Mouse (Mus musculus) G1E (cell line): ENCODE data around the gene C77080.

ENCODE experiments used
- CTCF ChIP-seq: IDR thresholded peaks from 2 replicates; pipeline ENCODE4 v1.5.1; 2012; ENCODE audit warnings: low read depth, low read length, inconsistent platforms, mixed read lengths
- GATA2 ChIP-seq: IDR thresholded peaks from 2 replicates; pipeline ENCODE4 v1.6.1; 2012; ENCODE audit warnings: low read depth, low read length, inconsistent platforms, borderline replicate concordance
- POLR2AphosphoS5 ChIP-seq: IDR thresholded peaks from 2 replicates; pipeline ENCODE4 v1.6.1; 2012; ENCODE audit warnings: low read depth, low read length, inconsistent platforms; ENCODE audit not compliant: insufficient replicate concordance
- TAL1 ChIP-seq: conservative IDR thresholded peaks from 2 replicates; pipeline ENCODE4 v1.6.1; 2012; ENCODE audit warnings: low read depth, low read length, inconsistent platforms, mixed read lengths

DNA sequence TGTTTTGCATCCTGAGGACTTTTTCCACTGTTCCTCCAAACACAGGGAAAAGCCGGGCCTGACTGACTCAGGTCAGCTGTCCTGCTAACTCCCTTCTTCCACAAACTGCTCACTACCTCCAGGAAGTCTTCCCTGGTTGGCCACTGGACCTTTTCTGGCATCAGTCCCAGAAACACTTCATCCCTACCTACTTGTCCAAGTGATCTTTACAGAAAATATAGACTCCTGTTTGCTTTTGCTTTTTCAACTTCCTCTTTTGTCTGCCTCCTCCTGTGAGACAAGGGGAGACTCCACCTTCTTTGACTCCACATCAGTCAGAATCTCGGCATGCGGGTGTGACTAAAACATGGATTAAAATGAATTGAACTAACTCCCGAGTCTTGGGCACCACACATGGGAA is 16.4 kb downstream of the C77080 start:
- TF ChIP-seq CTCF, result no peak
- no peak for TF ChIP-seq POLR2AphosphoS5
- no peak for TF ChIP-seq GATA2
- no peak for TF ChIP-seq TAL1
